Mouse (Mus musculus) heart, postnatal 25 days (tissue): ENCODE measurements around the gene Ago4. TPM values are rescaled to one million over a fixed set of nuclear protein-coding genes. Genes with fewer than 3 reads are reported as not detected.

Experiments
- microRNA-seq: library from miRNA; unstranded; fragments of <30 nt; microRNA quantifications from one replicate; pipeline ENCODE4 v1.2.0, GENCODE M21; 2022
- total RNA-seq, 2 experiments: library from RNA; stranded (reverse); gene quantifications; 2 replicates each; pipeline ENCODE4 v1.2.3; 2021

Ago4 gene
- total RNA-seq, 2 experiments from 2014 or later: 7.5 to 7.9 TPM

Small RNA genes within 50 kb of the gene (microRNA-seq; reads per million reads assigned to microRNA genes)
- gene Mir7119: not detected

Other genes starting within 250 kb of the Ago4 start
- gene Col8a2, start 246.7 kb downstream of the Ago4 start, total RNA-seq: under 1 TPM; 0.75 to 0.81 TPM
- 10 to 100 TPM; 11.4 to 11.9 TPM for gene Adprhl2, start 211.8 kb downstream of the Ago4 start, total RNA-seq
- gene Tekt2, start 207.8 kb downstream of the Ago4 start, total RNA-seq: under 1 TPM; 0.28 to 0.44 TPM
- 10 to 100 TPM; 13.4 to 14.0 TPM for gene Ago3, start 103.9 kb downstream of the Ago4 start, total RNA-seq
- 10 to 100 TPM; 10.7 to 12.3 TPM for gene Ago1, start 64.9 kb downstream of the Ago4 start, total RNA-seq
- gene Clspn, start 23.5 kb upstream of the Ago4 start, total RNA-seq: 1 to 10 TPM in 1 of 2 experiments, under 1 TPM in 1; 0.64 to 1.1 TPM
- gene 5730409E04Rik, start 76.3 kb upstream of the Ago4 start, total RNA-seq: 10 to 100 TPM in 1 of 2 experiments, 1 to 10 TPM in 1; 9.9 to 11.3 TPM
- gene Psmb2, start 144.2 kb upstream of the Ago4 start, total RNA-seq: 100 to 1,000 TPM; 118 to 126 TPM
- not detected for gene Tfap2e, start 202.8 kb upstream of the Ago4 start, total RNA-seq
- gene Ncdn, start 220.0 kb upstream of the Ago4 start, total RNA-seq: 10 to 100 TPM; 14.7 TPM
- 10 to 100 TPM; 29.6 to 33.5 TPM for gene AU040320, start 220.1 kb upstream of the Ago4 start, total RNA-seq